Mouse (Mus musculus): ENCODE results near the gene Ddb2.

The Ddb2 gene

DNA sequence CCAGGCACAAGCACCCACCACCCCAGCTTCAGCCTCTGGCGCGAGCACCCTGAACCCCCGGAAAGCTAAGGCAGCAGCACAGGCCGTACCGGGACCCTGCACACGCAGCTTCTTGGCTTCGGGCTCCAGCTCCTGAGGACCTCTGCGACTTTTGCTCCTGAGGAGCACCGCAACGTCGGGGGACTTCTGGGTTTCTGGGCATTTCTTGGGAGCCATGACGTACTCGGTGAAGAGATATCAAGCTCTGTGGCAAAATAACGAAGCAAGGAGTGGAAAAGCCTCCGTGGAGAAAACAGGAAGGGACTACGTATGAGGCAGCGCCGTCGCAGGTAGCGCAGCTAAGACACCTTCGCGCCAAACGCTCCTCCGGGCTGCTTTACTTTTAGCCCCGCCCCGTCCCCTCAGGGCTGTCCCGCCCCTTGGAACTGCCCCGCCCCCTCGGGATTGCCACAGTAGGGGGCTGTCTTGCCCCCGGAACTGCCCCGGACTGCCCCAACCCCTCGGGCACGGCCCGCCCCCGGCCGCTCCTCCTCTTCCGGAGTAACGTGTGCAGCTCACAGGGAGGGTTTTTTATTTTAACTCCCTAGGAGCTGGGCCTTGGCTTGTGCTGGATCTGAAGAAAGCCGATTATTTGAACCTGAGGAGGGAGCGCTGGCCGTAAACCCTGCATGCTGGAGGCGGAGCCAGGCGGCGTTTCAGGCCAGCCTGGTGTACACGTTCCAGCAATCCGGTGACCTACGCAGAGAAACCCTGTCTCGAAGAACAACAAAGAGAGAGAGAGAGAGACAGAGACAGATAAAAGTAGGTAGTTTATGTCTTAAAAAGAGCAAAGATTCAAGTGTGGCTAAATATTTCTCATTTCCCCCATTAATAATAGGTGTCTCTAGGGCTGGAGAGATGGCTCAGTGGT lies at the start of gene Ddb2:
TSS of gene Ddb2 (minus strand) at position 382 of the 910 bp plus-strand sequence.
- DNase-seq, result peak; percentile 97

DNA sequence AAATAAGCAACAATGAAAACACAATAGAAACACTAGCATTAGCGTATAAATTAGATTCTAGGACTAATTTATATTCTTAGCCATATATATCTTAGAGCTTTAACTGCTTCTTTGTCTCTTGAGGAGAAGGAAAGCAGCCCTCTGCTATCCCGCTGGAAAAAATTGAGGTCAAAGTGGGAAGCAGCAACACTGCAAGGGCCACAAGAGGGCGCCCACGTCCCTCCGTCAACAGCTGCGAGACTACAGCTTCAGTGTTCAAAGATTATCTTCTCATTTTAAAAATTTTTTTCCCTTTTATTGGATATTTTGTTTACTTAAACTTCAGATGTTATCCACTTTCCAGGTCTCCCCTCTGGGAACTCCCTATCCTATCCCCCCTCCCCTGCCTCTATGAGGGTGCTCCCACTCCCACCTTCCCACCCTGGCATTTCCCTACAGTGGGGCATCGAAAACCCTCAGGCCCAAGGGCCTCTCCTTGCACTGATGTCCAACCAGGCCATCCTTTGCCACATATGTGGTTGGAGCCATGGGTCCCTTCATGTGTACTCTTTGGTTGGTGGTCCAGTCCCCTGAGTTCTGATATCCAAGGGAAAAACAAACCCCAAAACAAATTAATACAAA lies 49.2 kb upstream of the Ddb2 start:
- DNase-seq, result peak; percentile 73

DNA sequence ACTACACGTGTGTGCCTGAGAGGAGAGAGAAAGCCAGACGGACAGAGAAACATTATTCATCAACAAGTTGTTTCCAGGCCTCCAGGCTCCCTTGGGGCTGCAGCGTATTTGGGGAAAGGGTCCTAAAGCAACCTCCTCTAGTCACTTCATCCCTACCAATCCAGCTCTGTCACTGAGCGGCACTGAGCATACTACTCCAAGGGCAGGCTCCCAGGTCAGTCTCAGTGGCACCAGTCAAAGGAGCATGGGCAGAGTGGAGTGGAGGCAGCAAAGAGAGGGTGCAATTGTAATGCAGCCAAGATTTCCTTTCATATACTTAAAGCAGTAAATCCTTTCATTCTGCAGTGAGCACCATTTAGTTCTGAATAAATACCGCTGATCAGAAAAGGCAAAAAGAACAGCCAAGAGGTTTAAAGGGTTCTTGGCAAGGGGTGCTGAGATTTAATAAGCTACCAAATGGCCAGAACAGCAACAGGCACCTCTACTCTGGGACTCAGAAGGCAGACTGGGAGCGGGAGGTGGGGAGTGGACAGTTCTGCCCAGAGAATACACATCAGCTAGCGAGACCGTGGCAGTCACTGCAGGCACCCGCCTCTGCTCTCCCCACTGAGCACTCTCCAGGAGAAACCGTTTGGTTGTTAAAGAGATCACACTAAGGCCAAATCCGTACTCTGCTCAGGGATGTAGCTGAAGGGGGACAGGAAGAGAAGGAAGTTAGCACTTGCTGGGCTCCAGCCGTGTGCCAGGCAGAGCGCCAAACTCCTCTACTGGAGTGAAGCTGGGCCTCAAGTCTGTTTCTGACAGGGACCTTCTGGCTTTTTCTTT lies 47.8 kb upstream of the Ddb2 start:
- DNase-seq, result no peak

DNA sequence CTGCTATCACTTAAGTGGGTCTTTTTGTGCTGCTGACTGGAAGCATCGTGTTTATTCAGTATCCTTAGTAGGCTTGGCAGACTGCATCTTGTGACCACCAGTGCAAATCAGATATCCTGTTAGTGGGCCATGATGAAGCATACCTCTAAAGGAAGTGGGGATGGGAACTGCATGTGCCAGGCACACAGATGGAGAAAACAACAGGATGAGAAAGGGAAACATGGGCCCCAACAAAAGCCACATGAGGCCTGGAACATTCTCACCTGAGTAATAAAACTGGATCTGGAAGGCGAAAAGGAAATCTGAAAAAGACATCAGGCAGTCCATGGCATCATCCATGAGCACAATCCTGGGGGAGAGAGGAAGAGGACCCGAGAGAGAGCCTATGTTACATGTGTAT lies 47.2 kb upstream of the Ddb2 start:
- no peak for DNase-seq

DNA sequence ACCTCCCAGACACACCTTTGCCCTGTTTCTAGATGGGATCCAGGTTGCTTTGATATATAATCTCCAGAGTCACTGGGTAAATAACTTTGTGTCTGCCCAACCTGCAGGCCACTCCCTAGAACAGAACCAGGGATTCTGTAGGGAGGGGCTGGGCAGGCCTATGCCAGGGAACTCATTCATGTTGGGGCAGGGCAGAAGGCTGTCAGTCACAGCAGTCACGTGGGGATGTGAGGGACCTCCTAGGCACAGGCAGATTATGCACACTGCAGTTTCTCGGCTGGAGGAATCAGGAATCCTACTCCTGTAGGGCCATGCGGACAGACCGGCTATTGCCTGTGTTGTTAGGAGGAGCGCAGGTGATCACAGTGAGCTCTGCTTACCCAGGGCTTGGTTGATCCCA lies 44.6 kb upstream of the Ddb2 start:
- no peak for DNase-seq

DNA sequence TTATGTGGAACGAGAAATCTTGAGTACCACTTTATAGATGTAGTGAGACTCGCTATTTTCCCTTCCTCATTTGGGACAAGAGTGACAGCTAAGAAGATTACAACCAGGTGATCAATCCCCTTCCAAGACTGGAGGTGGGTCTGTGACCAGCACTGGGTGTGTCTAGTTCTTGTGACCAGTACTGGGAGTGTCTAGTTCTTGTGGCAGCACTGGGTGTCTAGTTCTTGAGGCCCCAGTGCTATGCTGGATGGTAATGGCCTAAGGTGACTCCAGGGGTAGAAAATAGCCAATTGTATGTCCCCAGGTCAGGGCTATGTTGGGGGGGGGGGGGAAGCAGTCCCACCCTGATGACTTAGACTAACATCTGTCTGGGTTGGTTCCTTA lies 42.6 kb upstream of the Ddb2 start:
- no peak for DNase-seq

DNA sequence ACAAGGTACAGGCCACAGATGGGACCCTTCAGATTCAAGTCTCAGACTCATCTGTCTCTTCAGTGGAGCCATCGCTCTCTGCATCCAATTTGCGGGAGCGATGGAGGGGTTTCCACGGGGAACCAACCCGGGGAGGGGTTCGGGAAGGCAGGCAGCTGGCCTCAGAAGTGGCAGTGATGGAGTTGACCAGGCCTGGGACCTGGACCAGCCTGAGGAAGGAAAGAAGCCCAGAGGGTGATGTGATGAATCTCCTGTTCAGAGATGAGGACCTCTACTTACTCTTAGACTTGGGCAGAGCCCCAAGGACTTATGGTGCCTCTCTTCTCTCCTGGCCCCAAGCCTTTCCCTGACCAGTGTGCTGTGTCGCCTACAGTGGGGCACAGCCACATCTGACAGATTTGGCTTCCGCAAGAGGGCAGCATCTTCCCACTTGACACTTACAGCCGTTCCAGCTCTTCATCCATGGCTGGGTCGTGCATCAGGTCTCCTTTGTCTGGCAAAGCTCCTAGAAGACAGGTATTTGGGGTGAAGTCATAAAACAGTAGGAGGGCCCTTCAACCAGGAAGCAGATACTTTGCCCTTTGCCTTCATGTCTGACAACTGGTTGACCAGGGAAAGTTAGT lies 42.1 kb upstream of the Ddb2 start:
- DNase-seq, result peak; percentile 46

DNA sequence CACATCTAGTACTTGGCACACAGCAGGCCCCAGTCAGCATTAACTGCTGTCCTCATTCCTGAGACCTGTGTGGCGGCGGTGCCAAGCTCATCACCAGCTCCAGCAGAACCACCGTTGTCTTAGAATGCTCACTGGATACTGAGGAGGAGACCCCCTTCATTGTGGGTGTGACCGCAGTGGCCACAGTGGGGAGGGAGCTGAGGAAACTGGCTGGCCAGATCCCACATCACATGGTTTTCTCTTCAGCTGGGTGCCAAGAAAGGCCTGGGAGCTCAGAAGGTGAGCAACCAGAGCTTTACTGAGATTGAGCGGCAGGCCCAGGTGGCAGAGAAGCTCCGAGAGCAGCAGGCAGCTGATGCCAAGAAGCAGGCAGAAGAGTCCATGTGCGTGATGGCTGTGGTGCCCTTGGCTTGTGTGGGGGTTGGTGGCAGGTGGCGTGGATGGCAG lies 32.9 kb upstream of the Ddb2 start:
- DNase-seq, result no peak

DNA sequence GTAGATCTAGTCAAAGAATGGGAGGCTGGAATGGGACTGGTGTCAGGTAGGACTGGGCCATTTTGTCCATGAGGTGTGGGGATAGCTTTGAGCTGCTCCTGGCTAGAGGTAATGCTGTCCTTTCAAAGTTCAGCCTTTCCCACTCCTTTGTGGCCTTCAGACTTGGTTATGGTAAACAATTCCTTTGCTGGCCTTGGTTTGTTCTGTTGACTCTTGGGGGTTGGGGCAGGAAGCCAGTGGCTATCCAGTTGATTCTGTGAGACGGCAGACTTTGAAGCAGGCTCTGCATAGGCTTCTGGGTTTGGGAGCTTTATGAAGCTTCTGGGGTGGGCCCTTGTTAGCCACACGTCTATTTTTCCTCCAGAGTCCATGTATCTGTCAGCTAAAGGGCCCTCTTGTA lies 31.9 kb upstream of the Ddb2 start:
- DNase-seq, result no peak

DNA sequence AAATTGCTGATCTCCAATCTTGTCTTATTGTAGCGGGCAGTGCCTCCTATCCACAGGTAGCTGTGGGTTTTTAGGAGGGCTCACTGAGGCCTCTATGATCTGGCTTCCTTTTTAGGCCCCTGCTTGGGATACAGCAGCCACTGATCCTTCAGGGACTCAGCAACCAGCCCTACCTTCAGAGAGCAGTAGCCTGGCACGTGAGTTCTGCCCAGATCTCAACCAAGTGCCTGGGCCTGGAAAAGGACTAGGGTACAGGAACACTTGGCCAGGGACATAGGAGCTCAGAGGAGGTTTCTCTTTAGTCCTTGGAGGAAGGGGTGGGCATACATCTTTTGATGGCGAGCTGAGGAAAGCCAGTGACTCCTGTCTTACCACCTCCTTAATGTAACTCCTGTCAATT lies 31.3 kb upstream of the Ddb2 start:
- no peak for DNase-seq

DNA sequence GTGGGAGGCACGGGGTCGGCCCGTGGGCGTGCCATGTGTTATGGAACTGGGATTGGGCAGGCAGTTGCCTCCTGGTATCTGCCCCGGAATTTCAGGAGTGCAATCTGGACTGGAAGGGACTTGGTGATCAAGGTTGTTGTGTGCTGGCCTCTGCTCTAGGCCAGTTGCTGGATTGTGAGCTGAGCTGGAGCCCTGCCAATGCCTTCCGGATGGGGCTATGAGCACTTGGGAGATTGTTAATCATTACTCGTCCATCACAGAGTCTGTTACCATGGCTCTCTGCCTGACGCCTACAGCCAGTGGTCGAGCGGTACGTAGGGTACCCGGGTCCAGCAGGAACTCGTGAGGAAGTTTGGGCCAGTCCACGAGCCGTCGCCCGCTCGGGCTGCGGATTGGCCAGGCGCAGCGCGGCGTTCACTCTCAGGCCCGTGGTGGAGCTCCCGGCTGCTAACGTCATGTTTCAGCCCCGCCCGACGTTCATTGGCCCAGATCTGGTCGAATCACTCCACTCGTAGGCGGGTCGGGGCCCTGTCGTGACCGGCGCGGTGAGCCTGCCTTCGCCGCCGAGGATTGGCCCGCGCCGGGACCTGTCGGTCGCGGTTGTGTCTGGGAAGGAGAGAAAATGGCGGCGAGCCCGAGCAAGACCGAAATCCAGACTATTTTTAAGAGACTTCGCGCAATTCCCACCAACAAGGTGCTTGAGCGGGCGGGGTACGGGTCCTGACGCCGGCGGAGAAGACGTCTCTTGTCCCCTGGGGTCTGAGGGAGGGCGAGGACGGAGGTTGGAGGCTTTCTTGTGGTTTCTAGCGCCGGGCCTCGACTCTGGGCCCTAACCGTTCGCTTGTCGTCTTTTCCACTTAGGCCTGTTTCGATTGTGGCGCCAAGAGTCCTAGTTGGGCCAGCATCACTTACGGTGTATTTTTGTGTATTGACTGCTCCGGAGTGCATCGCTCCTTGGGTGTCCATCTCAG lies 28.2 kb upstream of the Ddb2 start, which contains the start of gene Arfgap2:
TSS of gene Arfgap2 (plus strand) at position 264 of the 971 bp plus-strand sequence.
- peak; percentile 94 for DNase-seq

DNA sequence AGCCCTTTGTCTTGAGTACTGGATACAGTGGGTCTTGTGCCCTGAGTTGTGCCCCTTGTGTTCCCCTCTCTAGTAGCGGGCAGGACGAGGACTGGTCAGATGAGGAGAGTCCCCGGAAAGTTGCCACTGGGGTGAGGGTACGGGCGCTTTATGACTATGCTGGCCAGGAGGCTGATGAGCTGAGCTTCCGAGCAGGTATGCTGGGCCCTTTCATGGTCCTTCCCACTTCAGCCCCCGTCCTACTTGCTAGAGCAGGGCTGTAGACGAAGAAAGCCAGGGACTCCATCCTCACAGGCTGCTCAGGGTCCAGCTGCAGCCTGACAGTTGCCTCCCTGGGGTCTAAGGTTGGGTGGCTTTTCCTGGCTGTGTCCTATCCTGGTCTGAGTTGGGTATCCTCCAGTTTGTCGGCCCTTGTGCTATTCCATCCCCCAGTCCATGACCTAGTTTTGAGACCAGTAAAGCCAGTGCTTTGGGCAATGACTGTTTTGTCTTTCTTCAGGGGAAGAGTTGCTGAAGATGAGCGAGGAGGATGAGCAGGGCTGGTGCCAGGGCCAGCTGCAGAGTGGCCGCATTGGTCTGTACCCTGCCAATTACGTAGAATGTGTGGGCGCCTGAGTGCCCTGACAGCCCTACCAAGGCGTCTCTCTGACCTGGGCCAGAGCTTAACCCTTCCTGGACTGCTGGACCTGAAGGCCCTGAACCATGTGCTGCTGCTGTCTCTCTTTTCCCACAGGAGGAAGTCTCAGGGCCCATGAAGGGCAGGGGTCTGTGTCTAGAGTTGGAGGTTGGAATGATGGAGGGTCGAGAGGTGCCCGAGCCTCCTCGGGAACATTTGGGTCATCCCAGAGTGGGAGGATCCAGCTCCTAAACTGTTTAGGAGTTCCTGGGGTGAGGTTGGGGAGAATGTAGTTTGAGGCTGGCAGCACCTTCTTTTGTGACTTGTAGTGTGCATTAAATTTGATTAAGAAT lies 27.2 kb upstream of the Ddb2 start:
- no peak for DNase-seq

DNA sequence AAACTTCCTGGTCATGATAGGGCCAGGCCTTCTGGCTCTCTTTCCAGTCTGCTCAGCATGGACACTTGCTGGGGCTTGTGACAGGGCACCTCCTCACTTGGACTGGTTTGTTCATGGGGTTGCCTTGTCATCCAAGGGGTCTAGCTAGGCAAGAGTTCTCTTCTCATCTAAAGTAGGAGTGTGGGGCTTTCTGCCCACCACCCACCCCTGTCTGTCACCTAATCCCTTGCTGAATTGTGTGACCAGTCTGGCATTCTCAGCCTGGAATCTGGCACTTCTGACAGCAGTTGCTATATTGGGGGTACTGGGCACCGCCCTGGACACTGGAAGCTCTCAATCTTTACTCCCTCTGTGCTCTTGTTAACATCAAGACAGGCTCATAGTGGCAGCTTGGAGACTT lies 22.7 kb upstream of the Ddb2 start:
- no peak for DNase-seq

DNA sequence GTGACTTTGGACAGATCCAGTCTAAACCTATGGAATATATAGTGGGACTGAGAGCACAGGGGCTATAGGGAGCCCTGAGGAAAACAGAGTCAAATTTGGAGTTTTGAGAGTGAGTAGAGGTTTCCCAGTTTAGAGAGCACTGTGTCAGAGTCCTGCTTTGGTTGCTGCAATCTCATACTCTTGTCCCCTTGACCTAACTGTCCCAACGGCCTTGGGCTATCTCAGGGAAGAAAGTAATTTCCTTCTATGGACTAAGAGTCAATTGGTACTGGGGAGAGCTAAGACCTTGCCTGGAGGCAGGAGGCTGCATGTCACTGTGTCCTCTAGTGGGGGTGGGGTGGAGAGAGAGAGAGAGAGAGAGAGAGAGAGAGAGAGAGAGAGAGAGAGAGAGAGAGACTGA lies 22.0 kb upstream of the Ddb2 start:
- DNase-seq, result no peak

DNA sequence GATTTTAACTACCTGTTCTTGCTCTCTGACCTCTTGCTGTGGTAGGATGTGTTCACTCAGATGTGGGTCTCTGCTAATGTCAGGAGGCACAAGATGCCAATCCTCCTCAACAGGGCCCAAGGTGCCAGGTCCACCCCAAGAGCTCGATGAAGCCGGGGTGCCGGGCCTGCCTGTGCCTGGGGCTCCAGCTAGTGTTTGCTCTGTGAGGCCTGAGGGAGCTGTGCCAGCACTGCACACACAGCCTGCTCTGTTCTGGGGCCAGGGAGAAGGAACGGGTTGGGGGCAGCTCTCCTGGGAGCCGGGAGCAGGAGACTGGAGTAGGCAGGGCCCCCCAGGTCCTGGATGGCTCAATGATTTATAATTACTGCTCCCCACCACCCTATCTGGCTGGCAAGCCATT lies 21.3 kb upstream of the Ddb2 start:
- DNase-seq, result no peak

DNA sequence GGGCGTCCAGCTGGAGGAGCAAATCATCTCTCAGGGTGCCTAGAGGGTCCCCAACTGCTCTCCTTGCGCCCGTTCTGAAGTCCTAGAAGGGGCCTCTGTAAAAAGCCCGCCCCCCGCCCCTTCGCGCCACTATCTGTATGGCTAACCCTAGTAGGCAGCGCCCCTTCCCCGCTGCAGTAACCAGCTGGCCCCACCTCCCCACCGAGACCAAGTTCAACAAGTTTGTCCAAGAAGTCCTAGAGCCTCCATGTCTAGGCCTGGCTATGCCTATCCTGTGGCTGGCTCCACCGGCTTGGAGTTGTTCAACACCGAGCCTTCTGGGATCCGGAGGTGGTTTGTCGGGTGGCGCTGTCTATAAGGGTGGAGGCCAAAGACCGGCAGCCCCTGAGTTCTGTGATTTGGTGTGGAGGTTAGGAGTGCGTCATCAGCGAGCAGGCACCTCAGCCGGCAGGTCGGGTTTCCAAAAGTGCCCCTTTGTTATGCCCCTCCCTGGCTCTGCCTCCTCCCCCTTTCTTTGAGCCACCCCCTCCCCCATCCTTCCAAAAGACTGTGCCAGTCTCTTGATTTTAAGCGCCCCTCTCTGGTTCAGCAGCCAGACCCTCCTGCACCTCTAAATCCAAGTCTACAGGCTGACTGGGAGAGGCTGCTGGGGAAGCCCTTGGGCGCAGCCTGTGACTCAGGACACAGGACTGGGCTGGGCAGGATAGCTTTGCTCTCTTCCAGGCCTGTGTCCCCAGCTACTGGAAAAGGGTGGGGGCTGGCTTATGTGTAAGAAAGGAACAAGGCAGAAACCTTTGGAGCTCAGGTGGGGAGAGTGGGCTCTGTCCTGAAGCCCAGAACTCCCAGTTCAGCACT lies 20.6 kb upstream of the Ddb2 start:
- DNase-seq, result peak; percentile 9

DNA sequence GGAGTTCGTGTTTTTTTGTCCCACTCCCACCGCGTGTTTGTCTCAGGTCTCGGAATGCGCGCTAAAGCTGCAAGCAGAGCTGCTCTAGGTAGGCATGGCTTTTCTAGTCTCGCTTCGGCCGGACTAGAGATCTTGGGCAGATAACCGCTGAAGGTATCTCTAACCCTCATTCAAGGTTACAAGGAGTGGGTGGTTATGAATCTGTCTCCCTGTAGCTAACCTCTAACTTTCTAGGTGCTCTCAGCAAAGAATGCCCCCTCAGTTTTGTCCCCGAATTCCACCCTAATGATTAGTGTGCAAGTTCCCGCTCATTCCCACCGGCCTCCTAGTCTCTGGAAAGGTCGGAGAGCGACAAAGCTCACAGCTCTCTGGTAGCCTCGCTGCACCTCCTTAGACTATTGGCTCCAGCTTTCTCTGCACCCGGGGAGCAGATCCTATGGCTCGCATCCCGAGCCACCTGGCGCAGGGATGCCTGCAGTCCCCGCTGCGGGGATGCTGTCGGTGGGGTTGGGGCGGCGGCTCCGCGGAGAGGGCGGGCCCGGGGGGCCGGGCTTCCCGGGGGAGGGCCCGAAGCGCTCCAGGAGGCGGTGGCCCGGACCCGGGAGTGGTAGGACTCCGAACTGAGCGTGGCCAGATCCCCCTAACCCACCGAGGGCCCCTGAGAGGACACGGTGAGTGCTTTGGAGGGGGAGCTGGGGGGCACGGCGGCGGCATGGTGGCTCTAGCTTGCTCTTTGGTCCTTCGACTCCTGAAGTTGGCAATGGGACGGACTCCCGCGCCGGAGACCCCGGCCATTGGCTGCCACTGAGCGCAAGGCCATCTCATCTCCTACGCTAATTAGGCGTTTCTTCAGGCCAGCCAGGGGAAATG lies 19.7 kb upstream of the Ddb2 start:
- DNase-seq, result peak; percentile 53

DNA sequence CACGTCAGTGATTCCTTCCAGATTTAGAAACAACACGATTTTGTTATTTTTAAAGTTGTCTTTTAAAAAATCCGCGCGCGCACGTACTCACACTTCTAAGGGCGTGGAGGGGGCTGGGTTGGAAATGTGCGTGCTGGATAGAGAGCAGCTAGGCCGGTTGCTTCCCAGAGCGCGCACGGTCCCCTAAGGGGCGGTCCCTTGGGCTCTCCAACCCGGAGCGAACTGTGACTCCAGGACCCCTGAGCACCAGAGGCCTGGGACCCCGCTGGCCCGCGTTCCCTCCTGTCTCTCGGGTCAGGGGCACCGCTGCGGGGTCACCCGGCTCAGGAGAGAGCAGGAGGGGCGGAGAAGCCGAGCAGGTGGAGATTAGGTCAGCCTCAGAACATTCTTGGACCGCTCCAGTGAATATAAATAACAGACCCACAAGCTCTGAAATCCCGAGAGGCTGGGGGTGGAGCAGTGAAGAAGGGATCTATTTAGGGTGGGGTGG lies 18.9 kb upstream of the Ddb2 start, which contains the start of gene Pacsin3:
TSS of gene Pacsin3 (plus strand) at position 294 of the 490 bp plus-strand sequence.
- no peak for DNase-seq
